Mouse (Mus musculus) ES-Bruce4 (cell line): ENCODE results near the gene Zfp704. TPM values are rescaled to one million over a fixed set of nuclear protein-coding genes. Genes with fewer than 3 reads are reported as not detected.
A peak's percentile ranks its signal among the peaks of the same experiment; 100 is the strongest.

Source experiments
- H3K27ac ChIP-seq: 2 replicates; pipeline ENCODE4 v1.5.1; 2012; ENCODE audit warnings: low read length, inconsistent platforms; ENCODE audit not compliant: insufficient read depth
- H3K27me3 ChIP-seq: 2 replicates; pipeline ENCODE4 v1.6.1; 2012; ENCODE audit warnings: mild to moderate bottlenecking, low read length, inconsistent platforms; ENCODE audit not compliant: control insufficient read depth, poor library complexity, insufficient read depth, severe bottlenecking
- H3K36me3 ChIP-seq: 2 replicates; pipeline ENCODE4 v1.6.1; 2012; ENCODE audit warnings: inconsistent platforms, mild to moderate bottlenecking, low read length, moderate library complexity; ENCODE audit not compliant: control insufficient read depth, poor library complexity, insufficient read depth, severe bottlenecking
- H3K4me1 ChIP-seq: one replicate; pipeline ENCODE4 v1.8.1; 2011; ENCODE audit warnings: low read length; ENCODE audit not compliant: control insufficient read depth, insufficient read depth
- H3K4me3 ChIP-seq: 2 replicates; pipeline ENCODE4 v1.5.1; 2011; ENCODE audit warnings: low read depth, mild to moderate bottlenecking, low read length
- H3K9ac ChIP-seq: 2 replicates; pipeline ENCODE4 v1.6.1; 2012; ENCODE audit warnings: low read depth, mild to moderate bottlenecking, inconsistent platforms; ENCODE audit not compliant: poor library complexity, severe bottlenecking
- H3K9me3 ChIP-seq: replicated peaks from 2 replicates; pipeline ENCODE4 v1.6.1; 2012; ENCODE audit warnings: mild to moderate bottlenecking, low read length, inconsistent platforms; ENCODE audit not compliant: control insufficient read depth, poor library complexity, insufficient read depth, severe bottlenecking
- CTCF ChIP-seq: IDR thresholded peaks from one replicate; pipeline ENCODE4 v1.8.1; 2011; ENCODE audit warnings: low read depth, low read length
- EP300 ChIP-seq: IDR thresholded peaks from 2 replicates; pipeline ENCODE4 v1.6.1; 2011; ENCODE audit warnings: low read depth, low read length; ENCODE audit not compliant: insufficient read depth
- POLR2A ChIP-seq: IDR thresholded peaks from one replicate; pipeline ENCODE4 v1.8.1; 2011; ENCODE audit warnings: low read length; ENCODE audit not compliant: insufficient read depth
- polyA plus RNA-seq: library from polyadenylated mRNA; stranded (reverse); fragments of >200 nt; gene quantifications from 2 replicates; pipeline ENCODE4 v1.2.4, GENCODE M21; 2011; ENCODE audit warnings: low read depth; ENCODE audit not compliant: missing spikeins, insufficient read depth, insufficient read length

The Zfp704 gene
- polyA plus RNA-seq, 1 experiment = 24.7 TPM

GRCm38 (mm10) chr3:9520051-9520727 lies 89.7 kb downstream of the Zfp704 start:
- TF ChIP-seq POLR2A = no peak
- peak; percentile 79 for TF ChIP-seq EP300
- TF ChIP-seq CTCF = no peak
- H3K27ac ChIP-seq = peak overlapping the region; percentile 87
- H3K9me3 ChIP-seq = no peaks in the 10 kb centered on the region
- H3K9ac ChIP-seq = 0 out of 2 replicates have a peak overlapping the region, but pooled peaks have one; percentile 4
- H3K36me3 ChIP-seq = no peaks in the 10 kb centered on the region
- peaks cover 15% of the 10 kb centered on the region for H3K4me1 ChIP-seq
- H3K4me3 ChIP-seq = peak overlapping the region; percentile 34; the same call in 1 of the 2 replicates
- no peaks in the 10 kb centered on the region for H3K27me3 ChIP-seq

GRCm38 (mm10) chr3:9519491-9519890 lies 90.4 kb downstream of the Zfp704 start:
- Histone ChIP-seq H3K9ac (no peak overlapping the region), H3K4me1 (peaks cover 16% of the 10 kb centered on the region), H3K27me3 (no peaks in the 10 kb centered on the region), H3K9me3 (no peaks in the 10 kb centered on the region), H3K4me3 (no peak overlapping the region), H3K36me3 (no peaks in the 10 kb centered on the region), H3K27ac (peak overlapping the region; percentile 76)
- TF ChIP-seq CTCF = no peak
- no peak for TF ChIP-seq POLR2A
- TF ChIP-seq EP300 = no peak

- Histone ChIP-seq H3K36me3 (no peaks in the 10 kb centered on the region), H3K9ac (no peak overlapping the region), H3K4me3 (no peak overlapping the region), H3K4me1 (peaks cover 16% of the 10 kb centered on the region), H3K27me3 (no peaks in the 10 kb centered on the region), H3K9me3 (no peaks in the 10 kb centered on the region), H3K27ac (peak overlapping the region; percentile 76; the same call in 1 of the 2 replicates)
- TF ChIP-seq CTCF (no peak), POLR2A (no peak), EP300 (no peak)
Observed at GRCm38 (mm10) chr3:9518936-9519335, 90.9 kb downstream of the Zfp704 start.

- no peaks in the 10 kb centered on the region for H3K9me3 ChIP-seq
- TF ChIP-seq EP300 = no peak
- TF ChIP-seq POLR2A = no peak
- no peak for TF ChIP-seq CTCF
- peaks cover 6% of the 10 kb centered on the region for H3K4me1 ChIP-seq
- no peak overlapping the region for H3K4me3 ChIP-seq
- no peak overlapping the region for H3K27ac ChIP-seq
- H3K36me3 ChIP-seq = no peaks in the 10 kb centered on the region
- no peaks in the 10 kb centered on the region for H3K27me3 ChIP-seq
- no peak overlapping the region for H3K9ac ChIP-seq
Observed at GRCm38 (mm10) chr3:9516119-9516855, 93.6 kb downstream of the Zfp704 start.

GRCm38 (mm10) chr3:9515527-9515926 lies 94.4 kb downstream of the Zfp704 start:
- Histone ChIP-seq H3K9me3 (no peaks in the 10 kb centered on the region), H3K9ac (no peak overlapping the region), H3K27me3 (no peaks in the 10 kb centered on the region), H3K27ac (no peak overlapping the region), H3K4me1 (peaks cover 3% of the 10 kb centered on the region), H3K36me3 (no peaks in the 10 kb centered on the region), H3K4me3 (no peak overlapping the region)
- no peak for TF ChIP-seq CTCF
- no peak for TF ChIP-seq POLR2A
- TF ChIP-seq EP300 = no peak

- H3K36me3 ChIP-seq = no peaks in the 10 kb centered on the region
- H3K4me3 ChIP-seq = no peak overlapping the region
- TF ChIP-seq EP300 = no peak
- no peak for TF ChIP-seq CTCF
- no peak for TF ChIP-seq POLR2A
- no peak overlapping the region for H3K9ac ChIP-seq
- H3K4me1 ChIP-seq = peaks cover 3% of the 10 kb centered on the region
- no peaks in the 10 kb centered on the region for H3K27me3 ChIP-seq
- H3K9me3 ChIP-seq = no peaks in the 10 kb centered on the region
- no peak overlapping the region for H3K27ac ChIP-seq
Observed at GRCm38 (mm10) chr3:9513703-9514110, 96.2 kb downstream of the Zfp704 start.
